Mouse (Mus musculus): ENCODE data around the gene Ddx55. TPM values are rescaled to one million over a fixed set of nuclear protein-coding genes. Genes with fewer than 3 reads are reported as not detected.
A peak's percentile ranks its signal among the peaks of the same experiment; 100 is the strongest.
"Not testable (repeated sequence)": the region's sequence is repeated elsewhere in the genome, so short reads cannot be mapped to it uniquely, and the experiment has no call there.

Gene Ddx55
- polyA plus RNA-seq, 1 experiment = 7.4 TPM

DNA sequence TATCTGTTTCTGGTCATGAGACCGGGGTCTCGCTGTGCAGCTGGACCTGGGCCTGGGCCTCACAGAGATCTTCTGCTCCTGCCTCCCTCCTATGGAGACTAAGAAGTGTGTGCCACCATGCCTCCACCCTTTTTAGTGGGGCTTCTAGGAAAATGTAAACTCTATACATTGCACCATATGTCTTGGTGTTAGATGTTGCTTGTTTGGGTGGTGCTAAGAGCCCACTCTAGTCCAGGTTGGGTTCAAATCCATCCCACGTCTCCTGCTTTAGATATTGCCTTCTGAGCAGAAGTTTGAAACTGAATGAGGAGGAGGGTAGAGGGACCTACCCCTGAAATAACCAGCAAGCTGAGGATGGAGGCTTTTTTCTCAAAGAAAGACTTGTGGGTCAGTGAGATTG lies 40.1 kb downstream of the Ddx55 start:
- H3K4me3 ChIP-seq (ENCODE audit: insufficient read depth, low read depth, low read length) = no peak overlapping the region
- H3K36me3 ChIP-seq (ENCODE audit: control insufficient read depth, insufficient read depth, low read length) = no peaks in the 10 kb centered on the region
- no peak overlapping the region for H3K27ac ChIP-seq (ENCODE audit: insufficient read depth, low read depth, low read length)
- H3K27me3 ChIP-seq (replicated peaks; ENCODE audit: control insufficient read depth, insufficient read depth, low read length) = no peaks in the 10 kb centered on the region
- WGBS = 99% methylated on average over 3 of the region's 3 CpGs
- no peak for DNase-seq
- H3K4me1 ChIP-seq (ENCODE audit: control insufficient read depth, insufficient read depth, low read length) = no peaks in the 10 kb centered on the region
- TF ChIP-seq CTCF (conservative IDR thresholded peaks at IDR 0.05; ENCODE audit: insufficient read depth, insufficient read length, low read depth, low read length) = no peak
- TF ChIP-seq POLR2A (IDR thresholded peaks at IDR 0.05; ENCODE audit: low read depth, low read length) = no peak

DNA sequence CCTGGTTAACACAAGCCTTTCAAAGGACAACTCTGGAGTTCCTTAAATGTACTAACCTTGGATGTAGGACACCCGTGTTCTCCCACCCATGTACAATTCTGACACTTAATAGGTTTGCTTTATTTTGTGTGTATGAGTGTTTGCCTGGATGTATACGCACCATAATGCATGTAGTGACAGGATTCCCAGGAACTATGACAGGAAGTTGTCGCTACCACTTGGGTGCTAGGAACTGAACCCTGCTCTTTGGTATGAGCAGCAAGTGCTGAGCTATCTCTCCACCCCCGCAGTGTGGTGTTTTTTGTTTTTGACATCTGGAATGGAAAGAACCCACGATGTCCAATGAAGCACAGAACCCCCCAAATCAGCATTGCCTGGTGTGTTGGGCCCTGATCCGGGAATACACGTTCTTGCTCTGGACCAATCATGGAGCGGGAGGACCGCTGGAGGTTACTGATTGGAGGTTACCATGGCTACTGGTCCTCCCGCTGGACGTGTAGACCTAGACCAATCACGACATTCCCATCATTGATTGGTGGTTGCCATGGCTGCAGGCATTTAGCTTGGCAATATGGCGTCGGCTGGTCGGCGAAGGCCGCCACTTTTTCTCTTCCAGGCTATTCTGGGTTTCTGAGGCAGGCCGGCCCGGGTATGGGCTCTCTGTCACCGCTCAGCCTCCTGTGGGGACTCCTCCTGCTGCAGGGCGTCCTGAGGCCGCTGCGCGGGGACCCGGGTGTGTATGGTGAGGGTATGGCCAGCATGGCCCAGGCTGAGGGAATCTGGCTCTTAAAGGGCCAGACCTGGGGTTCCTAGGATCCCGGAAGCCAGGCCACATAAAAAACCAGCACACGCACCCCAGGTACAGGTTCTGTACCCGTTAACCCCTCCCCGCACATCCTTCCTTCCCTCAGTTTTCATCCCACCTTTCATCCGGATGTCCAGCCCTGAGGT lies 45.8 kb downstream of the Ddx55 start:
- Histone ChIP-seq H3K4me1 (ENCODE audit: control insufficient read depth, insufficient read depth, low read length) (no peaks in the 10 kb centered on the region; the same call in 1 of the 2 replicates), H3K4me3 (ENCODE audit: insufficient read depth, low read depth, low read length) (peak overlapping the region; percentile 74), H3K36me3 (ENCODE audit: control insufficient read depth, insufficient read depth, low read length) (no peaks in the 10 kb centered on the region), H3K27me3 (replicated peaks; ENCODE audit: control insufficient read depth, insufficient read depth, low read length) (no peaks in the 10 kb centered on the region), H3K27ac (ENCODE audit: insufficient read depth, low read depth, low read length) (no peak overlapping the region)
- TF ChIP-seq POLR2A (IDR thresholded peaks at IDR 0.05; ENCODE audit: low read depth, low read length) (no peak), CTCF (conservative IDR thresholded peaks at IDR 0.05; ENCODE audit: insufficient read depth, insufficient read length, low read depth, low read length) (no peak)
- 6% methylated on average over 30 of the region's 30 CpGs for WGBS
- DNase-seq = peak; percentile 99

- not testable (repeated sequence) for H3K4me3 ChIP-seq (ENCODE audit: insufficient read depth, low read depth, low read length); DNase-seq
- 58% methylated on average over 8 of the region's 8 CpGs for WGBS
Measured at GRCm38 (mm10) chr5:124599726-124600125, 47.1 kb downstream of the Ddx55 start.

DNA sequence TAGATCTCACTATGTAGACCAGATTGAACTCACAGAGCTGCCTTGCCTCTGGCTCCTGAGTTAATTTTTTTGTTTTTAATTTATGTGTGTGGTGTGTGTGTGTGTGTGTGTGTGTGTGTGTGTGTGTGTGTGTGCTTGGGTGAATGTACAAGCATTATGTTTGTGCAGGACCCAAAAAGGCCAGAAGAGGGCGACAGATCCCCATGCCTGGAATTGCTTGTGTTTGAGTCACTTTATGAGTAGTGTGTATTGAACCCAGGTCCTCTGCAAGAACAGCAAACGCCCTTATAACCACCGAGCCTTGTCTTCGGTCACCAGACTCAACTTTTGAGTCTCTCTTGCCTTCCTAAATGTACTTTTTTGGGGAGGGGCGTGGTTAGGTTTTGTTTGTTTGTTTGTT lies 49.7 kb downstream of the Ddx55 start:
- Histone ChIP-seq H3K4me1 (ENCODE audit: control insufficient read depth, insufficient read depth, low read length) (no peaks in the 10 kb centered on the region; the same call in 1 of the 2 replicates), H3K27me3 (replicated peaks; ENCODE audit: control insufficient read depth, insufficient read depth, low read length) (no peaks in the 10 kb centered on the region), H3K27ac (ENCODE audit: insufficient read depth, low read depth, low read length) (no peak overlapping the region), H3K36me3 (ENCODE audit: control insufficient read depth, insufficient read depth, low read length) (no peaks in the 10 kb centered on the region), H3K4me3 (ENCODE audit: insufficient read depth, low read depth, low read length) (no peak overlapping the region)
- WGBS = 72% methylated on average over 5 of the region's 5 CpGs
- TF ChIP-seq CTCF (conservative IDR thresholded peaks at IDR 0.05; ENCODE audit: insufficient read depth, insufficient read length, low read depth, low read length) = peak; percentile 74
- no peak for TF ChIP-seq POLR2A (IDR thresholded peaks at IDR 0.05; ENCODE audit: low read depth, low read length)
- peak; percentile 58 for DNase-seq

More at GRCm38 (mm10) chr5:124599726-124600125, 47.1 kb downstream of the Ddx55 start:
- not testable (repeated sequence) for H3K36me3 ChIP-seq (ENCODE audit: control insufficient read depth, insufficient read depth, low read length); H3K4me1 ChIP-seq (ENCODE audit: control insufficient read depth, insufficient read depth, low read length); H3K27ac ChIP-seq (ENCODE audit: insufficient read depth, low read depth, low read length); H3K27me3 ChIP-seq (replicated peaks; ENCODE audit: control insufficient read depth, insufficient read depth, low read length)

- Histone ChIP-seq H3K27ac (ENCODE audit: insufficient read depth, low read depth, low read length) (no peak overlapping the region), H3K4me1 (ENCODE audit: control insufficient read depth, insufficient read depth, low read length) (no peaks in the 10 kb centered on the region), H3K36me3 (ENCODE audit: control insufficient read depth, insufficient read depth, low read length) (no peaks in the 10 kb centered on the region), H3K4me3 (ENCODE audit: insufficient read depth, low read depth, low read length) (no peak overlapping the region), H3K27me3 (replicated peaks; ENCODE audit: control insufficient read depth, insufficient read depth, low read length) (no peaks in the 10 kb centered on the region)
- TF ChIP-seq POLR2A (IDR thresholded peaks at IDR 0.05; ENCODE audit: low read depth, low read length) = no peak
- TF ChIP-seq CTCF (conservative IDR thresholded peaks at IDR 0.05; ENCODE audit: insufficient read depth, insufficient read length, low read depth, low read length) = no peak
- 84% methylated on average over 4 of the region's 4 CpGs for whole genome bisulfite sequencing
- DNase-seq = no peak
Measured at GRCm38 (mm10) chr5:124604296-124604695, 51.6 kb downstream of the Ddx55 start.

GRCm38 (mm10) chr5:124605041-124605622 lies 52.5 kb downstream of the Ddx55 start:
- Histone ChIP-seq H3K4me3 (ENCODE audit: insufficient read depth, low read depth, low read length) (no peak overlapping the region), H3K27me3 (replicated peaks; ENCODE audit: control insufficient read depth, insufficient read depth, low read length) (no peaks in the 10 kb centered on the region), H3K36me3 (ENCODE audit: control insufficient read depth, insufficient read depth, low read length) (no peaks in the 10 kb centered on the region), H3K4me1 (ENCODE audit: control insufficient read depth, insufficient read depth, low read length) (no peaks in the 10 kb centered on the region), H3K27ac (ENCODE audit: insufficient read depth, low read depth, low read length) (no peak overlapping the region)
- no peak for TF ChIP-seq POLR2A (IDR thresholded peaks at IDR 0.05; ENCODE audit: low read depth, low read length)
- no peak for TF ChIP-seq CTCF (conservative IDR thresholded peaks at IDR 0.05; ENCODE audit: insufficient read depth, insufficient read length, low read depth, low read length)
- DNase-seq = no peak
- WGBS = 78% methylated on average over 17 of the region's 17 CpGs

DNA sequence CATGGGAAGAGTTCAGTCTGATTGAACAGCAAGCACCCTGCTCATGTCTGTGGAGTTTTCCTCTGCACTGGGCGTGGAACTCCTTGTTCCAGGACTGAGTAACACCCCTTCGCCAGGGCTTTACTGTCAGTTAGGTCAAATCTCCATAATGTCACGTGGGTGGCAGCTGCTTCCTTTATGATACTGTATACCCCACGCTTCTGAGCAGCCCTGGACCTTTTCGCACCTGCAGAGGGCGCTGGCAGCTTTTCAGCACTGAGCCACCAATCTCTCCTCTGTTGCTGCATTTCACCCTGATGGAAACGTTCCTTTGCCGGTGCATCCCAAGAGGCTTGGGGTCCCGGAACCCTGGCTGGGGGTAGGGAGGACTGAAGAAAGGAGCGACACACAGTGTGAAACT lies 58.3 kb downstream of the Ddx55 start:
- no peak overlapping the region for H3K27ac ChIP-seq (ENCODE audit: insufficient read depth, low read depth, low read length)
- no peak overlapping the region for H3K4me3 ChIP-seq (ENCODE audit: insufficient read depth, low read depth, low read length)
- TF ChIP-seq POLR2A (IDR thresholded peaks at IDR 0.05; ENCODE audit: low read depth, low read length) = no peak
- TF ChIP-seq CTCF (conservative IDR thresholded peaks at IDR 0.05; ENCODE audit: insufficient read depth, insufficient read length, low read depth, low read length) = 0 out of 2 replicates have a peak, but pooled peaks have one; percentile 14
- H3K27me3 ChIP-seq (replicated peaks; ENCODE audit: control insufficient read depth, insufficient read depth, low read length) = no peaks in the 10 kb centered on the region
- no peak for DNase-seq
- no peaks in the 10 kb centered on the region for H3K36me3 ChIP-seq (ENCODE audit: control insufficient read depth, insufficient read depth, low read length)
- WGBS = 86% methylated on average over 10 of the region's 10 CpGs
- no peaks in the 10 kb centered on the region for H3K4me1 ChIP-seq (ENCODE audit: control insufficient read depth, insufficient read depth, low read length)
